Mouse (Mus musculus): Measurements from ENCODE around the gene Cep295.

DNA sequence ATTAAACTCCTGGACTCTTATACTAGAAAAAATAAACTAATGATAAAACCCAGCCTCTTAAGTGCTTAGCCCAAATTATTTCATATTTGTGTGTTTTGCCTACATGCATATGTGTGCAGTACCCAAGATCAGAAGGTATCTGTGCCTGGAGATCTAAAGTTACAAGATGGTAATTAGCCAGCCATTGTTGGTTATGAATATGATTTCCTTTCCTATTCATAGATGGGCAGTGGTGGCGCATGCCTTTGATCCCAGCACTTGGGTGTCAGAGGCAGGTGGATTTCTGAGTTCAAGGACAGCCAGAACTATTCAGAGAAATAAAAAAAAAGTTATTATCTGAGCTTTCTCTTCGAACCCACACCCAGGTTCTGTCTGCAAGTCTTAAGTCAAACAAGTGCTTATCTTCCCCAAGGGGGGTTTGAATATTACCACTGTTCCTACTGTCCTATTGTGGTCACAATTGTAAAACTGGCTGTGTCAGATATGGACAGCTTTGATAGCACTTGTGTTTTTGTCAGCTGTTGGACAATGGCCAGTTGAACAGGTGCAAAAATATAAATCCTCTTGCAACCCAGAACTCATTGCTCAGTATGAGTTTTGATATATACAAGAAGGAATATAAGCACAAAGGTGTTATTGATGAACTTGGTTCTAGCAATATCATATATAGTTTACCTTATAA, 45.4 kb downstream of the Cep295 start:
- TF ChIP-seq CTCF (IDR thresholded peaks at IDR 0.05; ENCODE audit: low read depth, low read length) = no peak
- TF ChIP-seq POLR2A (IDR thresholded peaks at IDR 0.05; ENCODE audit: insufficient read depth, low read length) = no peak
